Mouse (Mus musculus) Patski (cell line): ENCODE data around the gene Obsl1. TPM values are rescaled to one million over a fixed set of nuclear protein-coding genes. Genes with fewer than 3 reads are reported as not detected.

Experiments used
- ATAC-seq: fragments of 100-300 bp; one replicate; pipeline ENCODE4 v1.8.0; 2021
- CTCF ChIA-PET: fragments of 350-600 bp; sonication (Branson Sonifier 250); formaldehyde crosslinking; loops from one replicate; lab custom pipeline; 2022; ENCODE audit warnings: inconsistent platforms; lab: Charles Lee
- POLR2A ChIA-PET: fragments of 350-600 bp; sonication (Branson Sonifier 250); formaldehyde crosslinking; loops from one replicate; lab custom pipeline; 2022; ENCODE audit warnings: antibody characterized with exemption, inconsistent platforms; lab: Charles Lee
- DNase-seq: peaks from one replicate; pipeline ENCODE4 v3.0.0-alpha.2; 2011; ENCODE audit warnings: low read depth, low spot score
- H3K27me3 ChIP-seq: fragments of 371-371 bp; one replicate; pipeline ENCODE4 v1.5.1; 2021
- CTCF ChIP-seq: fragments of 100-300 bp; IDR thresholded peaks from one replicate; pipeline ENCODE4 v1.5.1; 2021
- in situ Hi-C: fragments of 300-500 bp; cut with MboI; formaldehyde crosslinking; loops from 3 replicates; pipeline ENCODE4 v1.11.1; 2018; ENCODE audit warnings: low pct_unique_long_range_greater_than_20kb, mixed read lengths
- polyA plus RNA-seq: library from polyadenylated mRNA; unstranded; gene quantifications from one replicate; pipeline ENCODE4 v1.2.3, GENCODE M21; 2021

Obsl1 gene
- polyA plus RNA-seq: 33.3 TPM

DNA sequence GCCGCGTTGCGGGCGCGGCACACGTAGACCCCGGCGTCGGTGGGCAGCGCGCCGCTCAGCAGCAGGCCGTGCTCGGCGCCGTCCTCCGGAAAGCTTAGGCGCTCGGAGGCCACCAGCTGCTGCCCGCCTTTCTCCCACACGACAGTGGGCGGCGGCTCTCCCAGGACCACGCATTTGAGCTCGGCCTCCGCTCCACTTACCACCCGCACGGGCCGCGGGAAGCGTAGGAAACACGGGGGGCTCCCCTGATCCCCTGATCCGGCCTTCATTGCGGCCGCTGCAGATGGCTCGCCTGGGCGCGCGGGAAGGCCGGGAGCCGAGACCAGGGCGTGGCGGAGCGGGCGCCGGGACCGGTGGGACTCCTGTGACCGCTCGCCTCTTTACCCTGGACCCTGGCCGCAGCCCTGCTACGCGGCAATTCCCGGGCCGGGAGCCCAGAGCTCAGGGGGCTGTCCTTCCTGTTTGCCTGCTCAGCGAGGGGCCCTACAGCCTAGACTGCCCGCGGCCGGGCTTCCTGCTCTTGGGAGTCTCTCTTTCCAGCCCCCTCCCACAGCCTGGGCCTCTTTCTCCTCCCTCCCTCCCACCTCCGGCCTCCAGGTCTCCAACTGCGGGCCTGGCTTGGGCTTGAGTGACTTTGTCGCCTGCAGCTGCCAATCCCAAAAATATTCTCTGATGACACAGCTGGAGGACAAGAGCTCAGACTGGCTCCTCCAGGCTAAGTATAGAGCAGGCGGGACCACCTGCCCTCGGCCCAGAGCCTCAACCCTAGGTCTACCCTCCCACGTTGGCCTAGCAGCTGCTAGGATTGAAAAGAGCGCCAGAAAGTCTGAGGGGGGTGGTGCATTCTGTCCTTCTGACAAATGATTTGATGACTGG lies at the start of gene Obsl1:
Gene Obsl1, minus strand, starts transcription at position 497 of the 876 bp plus-strand sequence.
- in situ Hi-C loops: no loop called here
- ATAC-seq (peak; percentile 31), DNase-seq (no peak)
- ChIA-PET POLR2A (interaction anchor here (1.0 to 1.5 kb wide), 3 partner anchors 15 to 40 kb away, joined by 3 to 7 read pairs (median 4); partner anchors contain the start of genes Slc4a3 and Stk11ip), CTCF (interaction anchor here (1.1 kb wide), 1 partner anchor 53 kb away, joined by 4 read pairs; no protein-coding TSS in a partner anchor)
- no peak for TF ChIP-seq CTCF
- H3K27me3 ChIP-seq: peaks cover 14% of the 10 kb centered on the region

DNA sequence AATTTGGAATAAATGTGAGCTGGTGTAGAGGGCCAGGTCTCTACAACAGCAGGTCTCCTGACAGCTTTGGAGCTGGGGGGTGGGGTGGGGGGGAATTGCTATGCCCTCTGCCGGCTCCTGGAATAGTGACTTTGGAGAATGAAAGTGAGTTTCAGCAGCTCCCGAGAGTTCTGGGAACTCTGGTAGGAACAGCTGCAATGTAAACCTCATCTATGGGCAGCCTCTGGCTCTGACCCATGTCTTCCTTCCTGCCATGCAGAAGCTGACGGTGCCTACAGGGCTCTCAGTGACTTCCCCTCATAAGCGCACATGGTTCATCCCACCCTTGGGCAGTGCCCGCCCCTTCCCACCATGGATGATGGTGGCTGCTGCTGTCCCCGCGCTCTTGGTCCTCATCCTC lies 49.4 kb upstream of the Obsl1 start:
- CTCF ChIA-PET: no interaction called here
- ATAC-seq: no peak
- in situ Hi-C loops: loop anchor here (5.0 to 10.0 kb wide), 2 partner anchors 78 to 211 kb away; partner anchors contain the start of genes Chpf and Tmem198
- POLR2A ChIA-PET: no interaction called here
- no peak for DNase-seq
- no peaks in the 10 kb centered on the region for H3K27me3 ChIP-seq
- TF ChIP-seq CTCF: no peak

DNA sequence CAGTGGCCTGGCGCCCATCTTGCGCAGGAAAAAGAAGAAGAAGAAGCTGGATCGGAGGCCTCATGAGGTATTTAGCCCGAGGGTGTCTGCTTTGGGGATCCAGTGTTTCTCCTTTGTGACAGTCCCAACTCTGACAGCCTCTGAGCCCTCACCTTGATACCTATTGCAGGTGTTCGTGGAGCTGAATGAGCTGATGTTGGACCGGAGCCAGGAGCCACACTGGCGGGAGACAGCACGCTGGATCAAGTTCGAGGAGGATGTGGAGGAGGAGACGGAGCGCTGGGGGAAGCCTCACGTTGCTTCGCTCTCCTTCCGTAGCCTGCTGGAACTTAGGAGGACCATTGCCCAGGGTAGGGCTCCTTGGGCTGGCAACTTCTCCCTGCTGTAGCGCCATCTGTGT lies 44.3 kb upstream of the Obsl1 start:
- ATAC-seq (no peak), DNase-seq (no peak)
- no peak for TF ChIP-seq CTCF
- POLR2A ChIA-PET: no interaction called here
- in situ Hi-C loops: loop anchor here (10.0 kb wide), 1 partner anchor 206 kb away; no protein-coding TSS in a partner anchor
- CTCF ChIA-PET: interaction anchor here (1.2 kb wide), 1 partner anchor 9 kb away, joined by 4 read pairs; no protein-coding TSS in a partner anchor
- no peaks in the 10 kb centered on the region for H3K27me3 ChIP-seq

DNA sequence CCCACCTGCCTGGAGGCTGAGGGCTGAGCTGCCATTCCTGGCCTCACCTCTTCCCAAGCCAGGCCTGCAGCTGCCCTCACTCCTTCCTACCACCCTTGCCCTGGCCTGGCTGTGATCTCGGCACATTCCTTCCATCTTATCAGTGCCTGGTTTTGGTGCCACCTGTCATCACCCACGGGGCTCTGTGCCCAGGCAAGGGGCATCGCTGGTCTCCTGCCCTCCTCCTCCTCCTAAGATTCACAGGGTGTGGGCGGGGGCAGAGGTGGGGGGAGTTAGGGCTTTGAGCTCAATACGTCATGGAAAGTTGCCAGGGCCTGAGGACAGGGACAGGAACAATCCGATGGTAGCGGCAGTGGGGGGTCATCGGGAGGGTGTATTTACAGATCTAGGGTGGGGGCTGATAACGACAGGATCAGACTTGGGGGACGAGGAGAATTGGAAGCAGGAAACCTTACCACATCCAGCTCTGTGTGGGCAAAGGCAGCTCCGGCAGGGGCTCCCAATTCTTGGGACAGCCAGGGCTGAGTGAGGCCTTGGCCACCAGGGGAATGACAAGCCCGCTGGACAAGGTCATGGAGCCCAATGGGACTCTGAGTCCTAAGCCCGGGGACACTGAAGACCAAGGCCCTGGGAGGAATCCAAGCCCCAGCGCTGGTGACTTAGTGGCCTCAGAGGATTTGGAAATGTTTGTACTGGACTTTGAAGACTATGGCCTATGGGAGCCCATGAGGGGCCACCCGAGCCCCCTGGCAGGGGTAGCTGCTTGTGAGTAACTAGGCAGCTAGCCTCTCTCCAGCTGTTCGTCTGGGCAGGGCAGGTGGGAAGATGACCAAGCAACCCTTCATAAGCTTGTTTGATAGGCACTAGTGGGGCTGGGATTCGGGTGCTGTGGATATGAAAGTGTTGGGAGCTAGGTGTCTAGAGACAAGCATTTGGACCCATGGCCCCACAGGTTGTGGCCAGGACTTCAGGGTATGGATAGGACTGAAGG lies 43.3 kb upstream of the Obsl1 start:
- ChIA-PET CTCF (interaction anchor here (1.2 kb wide), 1 partner anchor 10 kb away, joined by 4 read pairs; no protein-coding TSS in a partner anchor), POLR2A (no interaction called here)
- no peaks in the 10 kb centered on the region for H3K27me3 ChIP-seq
- TF ChIP-seq CTCF: no peak
- in situ Hi-C loops: loop anchor here (10.0 kb wide), 1 partner anchor 205 kb away; no protein-coding TSS in a partner anchor
- ATAC-seq (no peak), DNase-seq (no peak)

DNA sequence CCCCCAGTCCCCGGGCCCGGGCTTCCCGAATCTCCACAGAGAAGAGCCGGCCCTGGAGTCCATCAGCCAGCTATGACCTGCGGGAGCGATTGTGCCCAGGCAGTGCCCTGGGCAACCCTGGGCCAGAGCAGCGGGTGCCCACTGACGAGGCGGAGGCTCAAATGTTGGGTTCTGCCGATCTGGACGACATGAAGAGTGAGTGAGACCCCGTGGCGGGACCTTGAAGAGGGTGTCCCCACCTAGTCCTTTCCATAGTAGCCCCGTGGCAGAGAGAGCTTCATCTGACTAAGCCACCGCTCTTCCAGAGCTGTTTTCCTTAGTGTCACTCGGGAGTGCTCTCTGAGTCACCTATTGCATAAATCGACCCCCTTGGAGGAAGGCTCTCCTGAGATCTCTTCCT lies 42.6 kb upstream of the Obsl1 start:
- in situ Hi-C loops: no loop called here
- H3K27me3 ChIP-seq: no peaks in the 10 kb centered on the region
- no peak for DNase-seq
- ChIA-PET POLR2A (interaction anchor here (0.6 kb wide), 1 partner anchor 64 kb away, joined by 3 read pairs; no protein-coding TSS in a partner anchor), CTCF (no interaction called here)
- no peak for ATAC-seq
- no peak for TF ChIP-seq CTCF

DNA sequence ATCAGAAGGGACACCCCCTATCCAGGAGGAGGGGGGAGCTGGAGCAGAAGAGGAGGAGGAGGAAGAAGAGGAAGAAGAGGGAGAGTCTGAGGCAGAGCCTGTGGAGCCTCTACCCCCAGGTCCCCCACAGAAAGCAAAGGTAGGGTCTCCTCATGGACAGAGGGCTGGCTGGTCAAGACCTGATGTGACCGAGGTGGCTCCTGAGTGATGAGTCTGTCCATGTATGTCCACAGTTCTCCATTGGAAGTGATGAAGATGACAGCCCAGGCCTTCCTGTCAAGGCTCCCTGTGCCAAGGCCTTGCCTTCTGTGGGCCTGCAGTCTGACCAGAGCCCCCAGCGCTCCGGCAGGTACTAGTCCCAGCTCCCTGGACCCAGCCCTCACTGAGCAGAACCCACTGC lies 41.8 kb upstream of the Obsl1 start:
- POLR2A ChIA-PET: interaction anchor here (0.6 kb wide), 1 partner anchor 63 kb away, joined by 3 read pairs; no protein-coding TSS in a partner anchor
- CTCF ChIA-PET: no interaction called here
- no peaks in the 10 kb centered on the region for H3K27me3 ChIP-seq
- ATAC-seq: no peak
- no peak for TF ChIP-seq CTCF
- no peak for DNase-seq
- in situ Hi-C loops: no loop called here

DNA sequence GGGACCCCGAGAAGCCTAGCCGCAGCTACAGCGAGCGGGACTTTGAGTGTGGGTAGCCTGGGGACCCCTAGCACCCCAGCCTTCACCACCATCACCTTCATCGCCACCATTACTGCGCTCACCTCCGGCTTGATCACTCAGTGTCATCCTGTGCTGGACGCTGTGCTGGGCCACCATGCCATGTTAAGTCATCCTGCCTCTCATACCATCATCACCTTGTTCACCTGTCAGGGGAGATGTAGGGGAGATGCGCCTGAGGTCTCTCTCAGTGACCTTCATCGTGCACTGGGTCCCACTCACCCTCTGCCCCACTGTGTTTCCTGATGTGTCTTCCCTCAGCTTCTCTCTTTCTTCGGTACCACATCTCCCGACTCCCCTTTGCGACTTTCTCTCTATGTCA lies 41.1 kb upstream of the Obsl1 start:
- DNase-seq: no peak
- ATAC-seq: no peak
- H3K27me3 ChIP-seq: no peaks in the 10 kb centered on the region
- ChIA-PET POLR2A (interaction anchor here (0.9 to 1.0 kb wide), 2 partner anchors 12 to 26 kb away, joined by 3 read pairs; partner anchors contain the start of gene Stk11ip), CTCF (no interaction called here)
- no peak for TF ChIP-seq CTCF
- in situ Hi-C loops: no loop called here

DNA sequence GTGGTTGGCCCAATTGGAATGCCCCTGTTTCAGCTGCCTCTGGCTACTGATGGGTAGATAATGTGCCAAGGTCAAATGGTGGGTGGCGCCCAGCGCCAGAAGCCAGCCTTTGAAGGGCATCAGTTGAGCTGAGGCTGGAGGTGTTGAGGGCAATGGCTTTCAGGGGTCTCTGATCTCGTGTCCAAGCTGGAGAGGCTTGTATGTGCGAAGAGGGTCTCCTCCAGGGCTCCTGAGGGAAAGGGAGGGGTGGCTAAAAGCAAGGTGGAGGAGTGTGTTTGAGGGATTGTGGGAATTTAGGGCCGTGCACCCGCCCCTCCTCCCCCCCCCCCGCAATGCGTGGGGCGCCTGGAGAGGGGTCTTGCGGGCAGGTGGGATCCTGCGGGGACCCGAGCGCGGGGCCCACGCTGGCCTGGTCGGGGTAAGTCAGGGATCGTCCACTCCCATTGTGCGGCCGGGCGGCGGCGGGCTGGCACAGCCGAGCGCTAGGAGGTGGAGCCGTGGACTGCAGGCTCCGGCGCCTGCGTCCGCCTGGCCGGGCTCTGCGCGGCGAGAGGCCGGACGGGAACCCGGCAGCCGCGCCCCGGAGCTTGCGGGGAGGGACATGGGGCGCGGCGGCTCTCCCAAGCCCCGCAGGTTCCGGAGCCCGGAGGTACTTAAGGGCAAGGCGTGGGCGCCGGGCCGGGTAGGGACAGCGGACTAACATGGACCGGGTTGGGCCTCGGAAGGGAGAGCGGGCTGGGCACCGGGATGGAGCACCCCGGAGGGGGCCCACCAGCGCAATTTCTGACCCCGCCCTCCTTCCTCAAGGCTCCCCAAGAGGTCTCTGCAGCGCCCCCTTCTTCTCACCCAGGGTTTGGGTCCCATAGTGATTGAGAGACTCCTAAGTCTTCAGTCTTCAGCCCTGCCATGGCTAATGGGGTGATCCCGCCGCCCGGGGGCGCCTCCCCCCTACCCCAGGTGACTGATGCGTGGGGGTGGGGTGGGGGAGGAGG lies 40.0 kb upstream of the Obsl1 start, which contains the start of gene Slc4a3:
Gene Slc4a3, plus strand, starts transcription at position 302 of the 992 bp plus-strand sequence.
- in situ Hi-C loops: no loop called here
- TF ChIP-seq CTCF: no peak
- POLR2A ChIA-PET: interaction anchor here (0.6 to 1.6 kb wide), 6 partner anchors 13 to 40 kb away, joined by 3 to 4 read pairs (median 3); partner anchors contain the start of genes Obsl1 and Stk11ip
- DNase-seq: no peak
- CTCF ChIA-PET: no interaction called here
- H3K27me3 ChIP-seq: no peaks in the 10 kb centered on the region
- ATAC-seq: peak; percentile 87

DNA sequence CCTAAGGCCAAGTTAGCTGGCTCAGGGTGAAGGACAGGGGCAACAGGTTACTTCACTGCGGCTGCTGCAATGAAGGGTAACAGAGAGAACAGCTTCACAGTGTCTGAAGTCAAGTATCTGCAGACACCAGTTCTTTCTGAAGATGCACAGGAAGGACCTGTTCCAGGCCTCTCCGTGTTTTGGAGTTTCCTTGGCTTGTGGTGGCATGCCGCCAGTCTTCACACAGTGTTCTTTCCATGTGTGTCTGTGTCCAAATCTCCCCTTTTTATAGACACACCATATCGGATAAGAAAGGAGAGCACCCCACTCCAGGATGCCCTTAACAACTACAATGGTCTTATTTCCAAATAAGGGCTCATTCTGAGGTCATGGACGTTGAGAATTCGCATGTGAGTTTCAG lies 38.1 kb upstream of the Obsl1 start:
- CTCF ChIA-PET: no interaction called here
- POLR2A ChIA-PET: no interaction called here
- no peak for TF ChIP-seq CTCF
- no peaks in the 10 kb centered on the region for H3K27me3 ChIP-seq
- no peak for DNase-seq
- in situ Hi-C loops: no loop called here
- ATAC-seq: no peak
